Mouse (Mus musculus) spleen, adult 18-20 months (tissue): Measurements from ENCODE around the gene Otof.
A peak's percentile ranks its signal among the peaks of the same experiment; 100 is the strongest.

Experiments used
- DNase-seq, 2 experiments: peaks; one replicate each; pipeline ENCODE4 v3.0.0; 2022; ENCODE audit warnings: mixed read lengths in 2 of 2

Otof gene

DNA sequence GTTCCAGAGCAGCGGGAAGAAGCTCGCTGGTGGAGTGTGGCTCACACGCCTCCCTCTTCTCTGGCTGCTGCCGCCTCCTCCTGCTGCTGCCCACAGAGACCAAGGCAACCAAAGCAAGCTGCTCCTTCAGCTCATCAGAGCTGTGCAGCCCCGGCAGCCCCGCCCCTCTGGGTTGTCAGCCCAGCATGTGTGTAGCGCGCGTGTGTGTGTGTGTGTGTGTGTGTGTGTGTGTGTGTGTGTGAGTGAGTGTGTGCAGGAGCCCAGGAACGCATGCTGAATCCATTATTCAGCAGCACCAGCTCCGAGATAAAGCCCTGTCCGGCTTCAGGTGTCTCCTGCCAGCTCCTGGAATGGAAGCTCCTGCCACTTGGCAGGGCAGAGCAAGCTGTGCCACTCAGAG is at the start of gene Otof:
TSS of gene Otof (minus strand) at position 112 of the 400 bp plus-strand sequence.
- no peak for DNase-seq

DNA sequence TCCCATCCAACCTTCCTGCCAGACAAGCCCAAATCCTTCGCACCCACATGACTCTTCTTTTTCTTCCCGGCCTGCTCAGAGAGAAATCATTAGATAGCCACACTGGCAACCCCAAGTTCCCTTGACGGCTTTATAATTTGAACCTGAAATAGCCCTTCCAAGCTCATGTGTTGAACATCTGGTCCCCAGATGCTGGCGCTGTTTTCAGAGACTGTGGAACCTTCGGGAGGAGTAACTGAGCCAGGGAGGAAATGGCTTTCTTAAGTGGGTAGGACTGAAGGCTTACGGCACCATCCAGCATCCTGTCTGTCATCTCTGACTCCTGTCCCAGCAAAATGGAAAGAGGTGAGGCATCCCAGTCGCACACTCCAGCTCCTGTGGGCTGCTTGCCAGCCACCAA is 35.6 kb upstream of the Otof start:
- DNase-seq = no peak

DNA sequence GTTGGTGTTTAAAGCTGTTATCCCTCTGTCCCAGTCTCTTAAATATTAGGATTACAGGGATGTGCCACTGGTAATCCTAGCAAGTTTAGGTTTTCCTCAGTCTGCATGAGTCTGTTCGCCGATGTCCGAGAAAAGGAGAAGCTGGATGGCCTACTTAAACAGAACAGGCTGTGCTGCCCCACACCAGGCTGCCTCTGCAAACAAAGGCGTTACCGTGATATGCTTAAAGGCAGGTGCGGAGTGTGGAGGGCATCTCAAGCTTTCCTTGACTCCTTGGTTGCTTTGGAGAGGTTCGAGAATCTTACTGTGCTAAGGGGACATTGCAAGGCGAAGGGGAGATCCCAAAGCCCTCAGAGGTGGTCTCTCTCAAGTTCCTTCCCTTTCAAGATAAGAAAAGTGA is 35.1 kb upstream of the Otof start:
- DNase-seq = no peak

DNA sequence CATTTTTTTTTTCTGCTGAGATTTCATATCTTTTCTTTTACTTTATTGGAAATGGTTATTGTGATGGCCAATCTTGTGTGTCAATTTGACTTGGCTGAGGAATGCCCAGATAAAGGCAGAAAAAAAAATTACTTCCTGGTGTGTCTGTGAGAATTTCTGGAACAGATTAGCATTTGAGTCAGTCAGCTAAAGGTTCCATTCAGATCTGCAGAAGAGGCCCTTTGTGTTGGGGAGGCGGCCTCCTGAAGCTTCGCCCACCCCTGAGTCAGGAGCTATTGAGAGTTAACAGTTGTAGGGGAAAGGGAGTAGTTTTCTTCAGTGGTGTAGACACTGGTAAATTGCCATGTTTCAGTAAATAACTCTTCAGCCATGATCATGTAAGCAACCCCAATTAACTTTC is 33.6 kb upstream of the Otof start:
- DNase-seq = no peak

DNA sequence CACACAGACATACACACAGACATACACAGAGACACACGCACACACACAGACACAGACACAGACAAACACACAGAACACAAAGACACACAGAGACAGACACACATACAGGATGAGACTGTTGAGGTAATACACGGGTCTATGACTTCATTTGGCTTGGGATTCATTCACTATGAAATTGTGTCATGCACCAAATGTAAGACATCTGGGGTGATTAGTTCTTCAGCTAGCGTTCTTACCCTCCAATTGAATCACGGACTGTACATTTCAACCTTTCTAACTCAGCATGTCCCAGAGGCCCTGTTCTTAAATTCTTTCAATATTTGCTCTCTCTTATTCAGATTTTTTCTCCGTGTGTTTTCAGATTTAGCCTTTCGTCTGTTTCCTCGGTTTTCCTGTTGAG is 32.9 kb upstream of the Otof start:
- DNase-seq = no peak

- no peak for DNase-seq
Observed at GRCm38 (mm10) chr5:30493723-30494122, 32.0 kb upstream of the Otof start.

- no peak for DNase-seq
Observed at GRCm38 (mm10) chr5:30490845-30491244, 29.1 kb upstream of the Otof start.

GRCm38 (mm10) chr5:30490215-30490614 is 28.5 kb upstream of the Otof start:
- DNase-seq = no peak

DNA sequence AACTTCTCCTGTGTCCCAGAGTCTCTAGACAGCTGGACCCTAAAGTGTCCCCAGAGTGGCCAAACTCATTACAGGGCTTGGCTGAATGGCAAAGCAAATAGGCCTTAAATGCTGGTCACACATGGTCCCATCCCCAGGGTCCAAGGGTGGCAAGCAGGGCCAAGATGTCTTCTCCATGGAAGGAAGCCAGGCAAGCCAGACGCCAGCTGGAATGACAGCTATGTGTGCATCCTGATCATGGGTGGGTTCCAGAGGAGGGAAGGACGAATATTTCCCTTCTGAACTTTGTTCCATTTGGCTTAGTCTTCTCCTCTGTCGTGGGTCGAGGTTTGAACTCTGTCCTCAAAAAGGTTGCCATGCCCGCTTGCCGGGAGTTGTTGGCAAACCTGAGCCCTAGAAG is 23.4 kb upstream of the Otof start:
- DNase-seq = no peak

DNA sequence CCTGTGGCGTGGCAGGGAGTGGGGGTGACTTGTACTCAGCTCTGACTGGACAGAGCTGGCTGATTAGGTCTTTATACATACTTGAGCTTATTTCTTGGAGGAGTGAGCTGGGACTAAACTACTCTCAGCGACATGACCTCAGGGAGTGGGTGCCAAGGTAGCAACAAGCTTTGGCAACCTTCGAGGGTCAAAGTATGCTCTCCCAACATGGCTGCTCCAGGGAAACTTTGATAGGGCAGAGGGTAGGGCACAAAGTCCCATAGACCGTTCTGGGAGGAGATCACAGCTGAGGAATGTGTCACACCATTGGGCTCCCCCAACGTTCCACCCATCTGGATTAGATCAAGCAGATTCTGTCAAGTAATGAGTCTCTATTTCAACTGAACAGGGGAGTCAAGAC is 22.9 kb upstream of the Otof start:
- no peak for DNase-seq

DNA sequence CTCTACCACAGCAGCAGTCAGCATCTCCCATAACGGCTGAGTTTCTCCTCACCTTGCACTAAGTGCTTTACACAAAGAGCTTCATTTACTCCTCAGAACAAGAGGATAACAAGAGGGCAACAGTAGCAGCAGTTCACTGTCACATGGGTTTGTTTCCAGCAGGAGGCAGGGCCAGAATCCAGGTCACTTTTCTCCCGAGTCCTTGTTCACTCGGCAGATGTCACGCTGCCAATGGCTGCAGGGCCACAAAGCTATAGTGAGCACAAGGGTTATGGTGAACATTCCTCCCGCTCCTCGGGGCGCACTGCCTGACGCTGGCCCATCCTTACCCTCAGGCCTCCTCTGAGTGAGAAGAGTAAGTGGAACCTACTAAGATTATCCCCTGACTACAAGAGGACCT is 21.8 kb upstream of the Otof start:
- DNase-seq = no peak

GRCm38 (mm10) chr5:30482319-30482718 is 20.6 kb upstream of the Otof start:
- peak in 1 of 2 experiments; percentile 37 for DNase-seq

DNA sequence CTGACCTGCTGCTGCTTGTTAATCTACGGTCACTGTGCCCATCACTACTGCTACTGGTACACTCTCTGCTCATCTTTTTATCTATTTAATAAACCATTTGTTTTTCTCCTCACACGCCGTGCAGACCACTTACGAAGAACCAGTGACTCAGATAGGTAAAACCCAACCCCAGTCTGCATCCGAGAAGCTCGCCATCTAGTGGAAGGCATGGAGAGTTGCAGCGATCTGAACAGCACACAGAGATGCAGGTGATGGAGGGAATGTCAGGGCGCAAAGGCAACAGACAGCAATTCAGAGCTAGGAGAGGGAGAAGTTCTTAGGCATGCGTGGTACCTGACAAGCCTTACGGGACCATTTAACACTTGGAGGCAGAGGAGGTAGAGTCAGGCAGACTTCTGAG is 14.8 kb upstream of the Otof start:
- DNase-seq = peak in 1 of 2 experiments; percentile 8

DNA sequence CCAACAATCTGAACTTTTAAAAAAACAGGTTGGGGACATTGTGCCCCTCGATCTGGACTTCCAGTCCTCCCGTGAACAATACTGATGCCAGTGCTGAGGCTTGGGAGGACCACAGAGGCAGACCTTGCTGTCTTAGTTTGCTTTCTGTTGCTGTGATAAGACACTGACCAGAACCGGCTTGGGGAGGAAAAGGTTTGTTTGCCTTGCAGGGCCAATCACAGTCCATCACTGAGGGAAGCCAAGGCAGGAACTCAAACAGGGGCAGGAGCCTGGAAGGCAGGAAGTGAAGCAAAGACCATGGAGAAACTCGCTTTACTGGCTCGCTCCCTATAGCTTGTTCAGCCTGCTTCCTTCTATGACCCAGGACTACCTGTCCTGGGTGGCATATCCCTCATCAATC is 10.4 kb upstream of the Otof start:
- DNase-seq = no peak

- DNase-seq = no peak
Observed at GRCm38 (mm10) chr5:30470454-30470853, 8.7 kb upstream of the Otof start.

- DNase-seq = no peak
Observed at GRCm38 (mm10) chr5:30466315-30466714, 4.6 kb upstream of the Otof start.

DNA sequence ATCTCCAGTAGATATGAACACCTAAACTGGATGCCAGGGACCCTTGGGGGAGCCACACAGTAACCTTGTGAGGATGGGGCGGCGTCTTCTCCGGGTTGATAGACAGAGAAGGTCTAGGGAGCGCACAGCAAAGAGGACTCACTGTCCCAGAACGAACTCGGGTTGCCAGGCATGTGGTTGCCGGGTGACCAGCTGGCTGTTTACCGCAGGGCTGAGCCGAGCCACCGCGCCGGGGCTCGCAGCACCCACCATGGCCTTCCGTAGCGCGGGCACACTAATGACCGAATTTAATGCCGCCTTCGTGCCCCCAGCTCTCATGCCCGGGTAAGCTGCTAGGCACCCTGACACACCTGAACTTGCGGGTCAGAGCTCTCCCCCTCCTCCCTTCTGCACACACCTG is 4.1 kb upstream of the Otof start, which contains the start of gene 1700001C02Rik:
TSS of gene 1700001C02Rik (plus strand) at position 187 of the 400 bp plus-strand sequence.
- no peak for DNase-seq

GRCm38 (mm10) chr5:30460155-30460554 is 1.6 kb downstream of the Otof start:
- no peak for DNase-seq

GRCm38 (mm10) chr5:30456056-30456455 is 5.7 kb downstream of the Otof start:
- no peak for DNase-seq

DNA sequence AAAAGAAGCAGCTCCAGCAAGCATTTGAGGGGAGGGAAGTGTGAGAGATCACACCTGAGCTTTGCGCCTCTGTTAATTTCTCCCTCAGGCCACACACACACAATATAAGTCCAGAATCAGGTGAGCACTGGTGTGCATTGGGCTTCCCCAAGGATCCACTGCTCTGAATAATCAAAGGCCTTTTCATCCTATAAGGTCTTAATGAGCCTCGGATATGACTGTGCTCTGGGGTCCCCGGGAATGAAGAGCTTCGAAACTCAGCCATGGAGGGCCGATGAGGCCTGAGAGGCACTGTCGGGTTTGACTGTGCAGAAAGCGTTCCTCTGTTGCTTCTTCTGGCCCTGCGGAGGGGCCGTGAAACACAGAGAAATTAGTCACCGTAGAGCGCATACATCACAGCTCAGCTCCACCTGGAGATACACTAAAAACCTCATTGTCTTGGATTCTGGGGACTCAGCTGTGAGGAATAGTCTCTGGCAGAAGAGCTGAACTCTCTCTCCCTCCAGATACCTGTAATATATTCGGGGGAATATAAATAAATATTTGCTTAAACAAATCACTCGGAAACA is 17.3 kb downstream of the Otof start:
- DNase-seq = no peak

- DNase-seq = no peak
Observed at GRCm38 (mm10) chr5:30442196-30442595, 19.5 kb downstream of the Otof start.

DNA sequence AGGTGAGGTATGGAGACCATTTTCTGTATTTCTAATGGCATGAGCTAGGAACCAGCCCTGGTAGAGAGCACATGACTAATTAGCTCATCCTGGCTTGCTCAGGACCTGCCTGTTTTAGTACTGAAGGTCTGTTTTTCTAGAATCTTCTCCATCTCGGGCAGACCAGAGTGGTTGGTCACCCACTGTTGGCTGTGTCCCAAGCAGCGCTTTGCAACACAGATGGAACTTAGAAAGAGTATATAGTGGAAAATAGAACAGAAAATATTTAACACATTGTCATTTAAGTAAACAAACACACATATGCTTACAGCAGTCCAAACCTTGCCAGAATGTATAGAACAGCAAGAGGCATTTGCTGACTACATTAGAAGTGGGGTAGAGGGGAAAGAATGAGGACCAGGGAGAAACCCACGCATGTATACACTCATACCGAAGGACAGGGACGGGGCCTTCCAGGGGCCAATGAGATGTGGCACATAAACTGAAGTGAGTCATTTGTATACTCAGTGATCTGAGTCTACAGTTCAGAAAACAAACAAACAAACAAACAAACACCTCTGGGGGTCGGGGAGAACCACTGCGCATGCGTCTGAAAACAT is 21.3 kb downstream of the Otof start:
- no peak for DNase-seq

DNA sequence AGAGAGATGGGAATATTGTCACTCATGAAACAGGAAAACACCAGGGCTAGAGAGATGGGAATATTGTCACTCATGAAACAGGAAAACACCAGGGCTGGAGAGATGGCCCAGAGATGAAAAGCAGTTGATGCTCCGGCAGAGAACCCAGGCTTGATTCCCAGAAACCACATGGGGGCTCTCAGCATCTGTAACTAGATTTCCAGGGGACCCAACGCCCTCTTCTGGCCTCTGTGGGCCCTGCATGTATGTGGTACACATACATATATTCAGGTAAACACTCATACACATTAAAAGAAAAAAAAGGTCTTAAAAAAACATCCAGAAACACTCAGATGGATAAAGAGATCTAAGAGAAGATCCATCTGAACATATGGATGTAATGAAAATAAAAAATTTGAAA is 22.8 kb downstream of the Otof start:
- DNase-seq = no peak

DNA sequence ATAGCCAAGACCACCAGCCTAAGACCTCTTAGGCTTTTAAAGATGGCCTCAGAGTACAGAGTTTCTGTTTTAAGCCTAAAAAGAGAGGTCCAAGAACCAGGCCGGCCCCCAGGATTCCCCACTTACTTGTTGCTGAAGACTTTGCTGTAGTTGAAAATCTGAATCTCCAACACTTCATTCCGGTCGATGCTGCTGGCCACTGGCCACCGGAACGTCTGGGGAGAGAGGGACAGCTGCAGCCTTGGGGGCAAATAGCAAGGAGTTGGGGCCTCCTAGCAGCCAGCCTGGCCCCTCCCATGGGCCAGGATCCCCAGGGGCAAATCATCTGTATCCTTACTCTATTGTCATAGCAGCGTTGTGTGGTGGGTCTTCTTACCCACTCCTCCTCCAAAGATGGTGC is 34.3 kb downstream of the Otof start:
- DNase-seq = no peak
